Mouse (Mus musculus): ENCODE measurements around the gene Crim1.

- TF ChIP-seq POLR2A (IDR thresholded peaks at IDR 0.05; ENCODE audit: low read depth, low read length): no peak
- no peak for TF ChIP-seq CTCF (conservative IDR thresholded peaks at IDR 0.05; ENCODE audit: insufficient read depth, insufficient read length, low read depth, low read length)
Measured at GRCm38 (mm10) chr17:78313612-78314011, 113.6 kb downstream of the Crim1 start.
